Mouse (Mus musculus) kidney, embryonic 16.5 days (tissue): ENCODE measurements around the gene Efcab5. TPM values are rescaled to one million over a fixed set of nuclear protein-coding genes. Genes with fewer than 3 reads are reported as not detected.
A peak's percentile ranks its signal among the peaks of the same experiment; 100 is the strongest.

Source experiments
- ATAC-seq: fragments of 200-750 bp; cut with Nextera tagmentation; 2 replicates; pipeline ENCODE4 v1.8.0; 2017; ENCODE audit warnings: moderate TSS enrichment; ENCODE audit not compliant: low FRiP score, low TSS enrichment
- H3K27ac ChIP-seq: fragments of 300-500 bp; sonication (generic); 2 replicates; pipeline ENCODE4 v1.5.1; 2014; ENCODE audit warnings: low read length
- H3K27me3 ChIP-seq: fragments of 300-500 bp; sonication (generic); 2 replicates; pipeline ENCODE4 v1.6.1; 2014; ENCODE audit warnings: low read length, control low read depth, mixed read lengths; ENCODE audit not compliant: insufficient read depth
- H3K36me3 ChIP-seq: fragments of 300-500 bp; sonication (generic); 2 replicates; pipeline ENCODE4 v1.6.1; 2014; ENCODE audit warnings: low read length, control low read depth, mixed read lengths; ENCODE audit not compliant: insufficient read depth
- H3K4me1 ChIP-seq: fragments of 300-500 bp; sonication (generic); 2 replicates; pipeline ENCODE4 v1.6.1; 2014; ENCODE audit warnings: low read length, control low read depth, mixed read lengths; ENCODE audit not compliant: insufficient read depth
- H3K4me2 ChIP-seq: fragments of 300-500 bp; sonication (generic); replicated peaks from 2 replicates; pipeline ENCODE4 v1.6.1; 2014; ENCODE audit warnings: low read depth, low read length
- H3K4me3 ChIP-seq: fragments of 300-500 bp; sonication (generic); 2 replicates; pipeline ENCODE4 v1.5.1; 2014; ENCODE audit warnings: mild to moderate bottlenecking, low read length
- H3K9ac ChIP-seq: fragments of 300-500 bp; sonication (generic); replicated peaks from 2 replicates; pipeline ENCODE4 v1.6.1; 2014; ENCODE audit warnings: low read length
- H3K9me3 ChIP-seq: fragments of 300-500 bp; sonication (generic); 2 replicates; pipeline ENCODE4 v1.6.1; 2016; ENCODE audit warnings: low read length, control low read depth
- WGBS: fragments of 180-500 bp; shearing (Covaris S2); extraction: QIAGEN DNeasy Blood & Tissue Kit; methylation state at CpG from one replicate; pipeline ENCODE4 v1.1.7; 2014; 5-methylcytosine and 5-hydroxymethylcytosine counted together
- microRNA counts: library from miRNA; unstranded; fragments of <30 nt; microRNA quantifications from one replicate; lab custom pipeline; 2016
- microRNA-seq: library from miRNA; unstranded; fragments of <30 nt; microRNA quantifications from one replicate; pipeline ENCODE4, GENCODE M21; 2016
- polyA plus RNA-seq: library from polyadenylated mRNA; unstranded; fragments of >200 nt; fragmentation: Nextera tagmentation; extraction: Ambion mirVana; gene quantifications from 2 replicates; pipeline ENCODE4 v1.2.1, GENCODE M21; 2015

Gene Efcab5
- polyA plus RNA-seq, 1 experiment from 2014 or later = 0.09 TPM

- Histone ChIP-seq H3K9me3 (no peaks in the 10 kb centered on the region), H3K4me2 (no peak overlapping the region), H3K27me3 (no peaks in the 10 kb centered on the region), H3K9ac (no peak overlapping the region), H3K36me3 (peaks cover 18% of the 10 kb centered on the region), H3K4me1 (peaks cover 11% of the 10 kb centered on the region; the same call in 1 of the 2 replicates), H3K4me3 (no peak overlapping the region), H3K27ac (peak overlapping the region; percentile 36; the same call in 1 of the 2 replicates)
- ATAC-seq = no peak
- WGBS = 78% methylated on average over 2 of the region's 2 CpGs
These were observed 146.0 kb downstream of the Efcab5 start for GRCm38 (mm10) chr11:77042816-77043215.

GRCm38 (mm10) chr11:77041891-77042290, 146.9 kb downstream of the Efcab5 start:
- no peak overlapping the region for H3K9ac ChIP-seq
- no peaks in the 10 kb centered on the region for H3K27me3 ChIP-seq
- 87% methylated on average over 4 of the region's 4 CpGs for WGBS
- H3K4me2 ChIP-seq = no peak overlapping the region
- H3K27ac ChIP-seq = 0 out of 2 replicates have a peak overlapping the region, but pooled peaks have one; percentile 43
- H3K9me3 ChIP-seq = no peaks in the 10 kb centered on the region
- peaks cover 15% of the 10 kb centered on the region for H3K36me3 ChIP-seq
- no peak for ATAC-seq
- no peak overlapping the region for H3K4me3 ChIP-seq
- H3K4me1 ChIP-seq = peaks cover 11% of the 10 kb centered on the region; the same call in 1 of the 2 replicates

MicroRNAs encoded within 50 kb of the gene (microRNA counts, 519-probe panel; counts per million panel counts)
- microRNA mmu-miR-423-3p (lab: Ali Mortazavi, UCI) (3,633 counts per million, percentile 84 among the panel's probes with 10 or more counts), microRNA mmu-miR-423-5p (lab: Ali Mortazavi, UCI) (3,411 counts per million, percentile 79 among the panel's probes with 10 or more counts)

Small RNA genes lying within 50 kb of the gene (microRNA-seq; reads per million reads assigned to microRNA genes)
- 4,421 reads per million, percentile 91 among the genes with 10 or more reads in this experiment for gene Mir423

Other genes starting within 250 kb of the Efcab5 start
- 2.8 and 3.6 TPM in 2 replicates for gene Slc6a4, start 190.4 kb downstream of the Efcab5 start, polyA plus RNA-seq
- gene Nsrp1, start 110.5 kb downstream of the Efcab5 start, polyA plus RNA-seq = 63.9 and 75.1 TPM in 2 replicates
- gene Ssh2, start 27.3 kb upstream of the Efcab5 start, polyA plus RNA-seq = 7.4 and 9.4 TPM in 2 replicates